Mouse (Mus musculus) gastrocnemius, postnatal 4 days (tissue): ENCODE data around the gene Dnajc6. TPM values are rescaled to one million over a fixed set of nuclear protein-coding genes. Genes with fewer than 3 reads are reported as not detected.

Experiments
- DNase-seq, 2 experiments: peaks; one replicate each; pipeline ENCODE4 v3.0.0; 2021 to 2022; ENCODE audit warnings: low spot score in 2 of 2, mixed read lengths in 2 of 2
- total RNA-seq, 2 experiments: library from RNA; stranded (reverse); gene quantifications; 2 replicates each; pipeline ENCODE4 v1.2.3; 2021

The Dnajc6 gene
- total RNA-seq, 2 experiments from 2014 or later, result 0.81 to 1.1 TPM

DNA sequence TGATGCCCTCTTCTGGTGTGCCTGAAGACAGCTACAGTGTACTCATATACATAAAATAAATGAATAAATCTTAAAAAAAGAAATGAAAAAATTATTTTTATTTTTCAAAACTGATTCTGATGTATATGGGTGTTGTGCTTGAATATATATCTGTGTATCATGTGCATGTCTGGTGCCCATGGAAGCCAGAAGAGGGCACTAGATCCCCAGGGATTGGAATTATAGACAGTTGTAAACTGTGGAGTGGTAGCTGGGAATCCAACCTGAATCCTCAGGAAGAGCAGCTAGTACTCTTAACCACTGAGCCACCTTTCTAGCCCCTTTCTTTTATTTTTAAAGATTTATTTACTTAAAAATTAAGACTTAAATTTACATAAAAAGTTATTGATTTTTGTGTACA is 9.9 kb downstream of the Dnajc6 start:
- no peak for DNase-seq

DNA sequence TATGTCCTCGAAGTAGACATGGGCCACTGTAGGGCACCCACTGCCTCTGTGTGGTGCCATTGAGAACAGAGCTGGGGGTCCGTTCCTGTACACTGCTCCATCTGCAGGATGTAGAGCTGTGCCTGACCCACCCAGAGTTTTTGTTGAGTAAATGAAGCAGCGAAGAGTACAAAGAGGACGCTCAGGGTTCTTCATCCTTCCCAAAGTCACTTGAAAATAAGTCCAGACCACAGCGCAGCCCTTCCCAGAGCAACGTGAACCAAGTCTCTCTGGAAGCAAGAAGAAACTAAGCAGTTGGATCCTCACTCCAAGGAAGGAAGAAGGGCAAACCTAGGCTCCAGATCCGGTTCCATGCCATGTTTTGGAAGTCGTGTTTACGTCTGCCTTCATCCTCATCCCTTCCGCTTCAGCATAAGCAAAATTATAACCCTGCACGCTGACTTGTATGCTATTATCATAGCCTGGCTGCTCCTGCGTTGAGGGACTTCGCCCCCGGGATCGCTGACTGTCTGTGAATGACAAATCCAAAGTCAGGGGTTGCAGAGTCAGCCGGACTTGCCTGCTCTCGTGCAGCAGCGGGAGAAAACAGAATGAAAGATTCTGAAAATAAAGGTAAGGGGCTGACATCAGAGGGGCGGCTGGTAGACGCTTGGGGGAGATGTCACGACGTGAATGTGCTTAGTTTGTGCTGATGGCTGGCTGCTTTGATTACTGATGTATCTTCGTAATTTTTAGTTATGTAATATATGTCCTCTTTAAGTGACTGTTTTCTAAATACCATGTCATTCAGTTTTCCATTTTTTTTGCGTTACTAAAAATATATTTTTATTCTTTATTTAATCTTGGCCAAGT is 11.3 kb downstream of the Dnajc6 start:
- no peak for DNase-seq

DNA sequence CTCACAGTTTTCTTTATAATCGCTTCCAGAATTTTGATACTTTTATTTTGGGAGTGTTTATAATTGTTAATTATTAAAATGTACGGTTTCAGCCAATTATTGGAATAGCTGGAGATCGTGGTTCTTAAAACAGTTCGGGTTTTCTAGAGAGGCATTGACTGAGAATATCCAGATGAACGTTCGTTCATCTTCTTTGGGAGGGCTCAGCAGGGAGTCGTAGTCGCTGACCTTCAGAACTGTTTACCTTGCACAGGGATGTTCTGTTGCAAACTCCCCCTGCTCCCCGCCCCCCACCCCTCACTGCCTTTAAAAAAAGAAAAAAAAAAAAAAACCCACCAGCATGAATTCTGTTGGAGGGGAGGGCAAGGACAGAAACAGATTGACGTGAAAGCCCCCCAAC is 12.0 kb downstream of the Dnajc6 start:
- no peak for DNase-seq

DNA sequence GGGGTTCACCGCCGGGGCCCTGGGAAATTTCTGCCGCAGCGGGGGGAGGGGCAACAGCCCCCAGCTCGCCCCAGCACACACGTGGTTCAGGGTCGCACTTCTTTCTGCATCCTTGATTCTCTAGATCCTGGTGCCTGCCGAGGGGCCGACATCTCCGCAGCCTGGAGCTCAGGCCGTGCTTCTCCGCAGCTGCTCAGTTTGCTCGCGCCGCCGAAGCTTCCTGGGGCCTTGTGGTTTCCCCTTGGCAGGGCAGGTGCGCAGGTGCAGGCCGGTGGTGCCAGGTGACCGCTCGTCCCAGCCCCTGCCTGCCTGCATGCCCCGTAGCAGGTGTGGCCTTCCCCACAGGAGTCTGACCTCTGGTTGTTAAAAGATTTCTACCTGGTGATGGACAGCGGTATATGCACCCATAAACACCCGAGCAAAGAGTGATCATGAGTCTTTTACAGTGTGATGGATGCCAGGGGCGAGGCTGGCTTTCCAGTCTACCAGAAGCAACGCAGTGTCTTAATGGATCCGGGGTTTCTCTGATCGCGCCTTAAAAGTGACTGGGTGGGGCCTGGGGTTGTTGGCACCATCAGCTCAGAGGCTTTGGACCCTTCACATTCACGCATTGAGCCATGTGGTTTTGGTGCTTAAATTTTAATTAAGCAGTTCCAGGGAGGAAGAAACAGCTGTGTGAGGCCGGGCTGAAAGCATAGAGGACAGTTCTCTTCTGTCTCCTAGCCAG is 12.6 kb downstream of the Dnajc6 start:
- no peak for DNase-seq

DNA sequence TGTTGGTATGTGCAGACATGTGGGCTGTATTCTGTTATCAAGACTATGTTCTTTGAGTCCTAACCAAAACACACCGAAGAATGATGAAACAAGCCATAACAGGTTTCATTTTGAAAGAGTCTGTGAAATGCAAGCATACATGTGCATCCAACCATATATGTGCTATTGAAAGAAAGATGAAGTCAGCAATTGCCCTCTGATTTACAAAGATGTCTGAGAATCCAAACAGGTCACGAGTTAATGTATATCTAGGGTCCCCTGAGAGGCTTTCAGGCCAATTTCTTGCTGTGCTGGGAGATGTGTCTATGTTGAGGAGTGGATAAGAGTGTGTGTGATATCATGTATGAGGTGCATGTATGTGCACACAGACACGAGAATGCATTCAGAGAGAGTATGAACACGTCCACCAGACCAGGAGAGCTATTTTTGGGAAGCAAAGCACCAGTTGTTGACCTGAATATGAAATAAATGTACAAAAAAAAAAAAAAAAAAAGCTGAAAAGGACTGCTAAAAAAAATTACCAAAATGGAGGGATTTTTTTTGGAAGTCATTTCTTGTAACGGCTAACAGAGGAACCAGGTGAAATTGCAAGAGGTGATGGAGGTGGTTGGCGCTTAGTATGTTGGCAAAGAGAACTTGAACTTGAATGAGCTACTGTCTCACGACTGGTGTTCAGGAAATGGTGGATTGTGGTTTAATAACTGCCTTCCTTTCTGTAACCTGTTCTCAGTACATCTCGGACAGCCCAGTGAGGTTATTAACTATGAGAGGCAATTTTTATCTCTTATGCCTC is 13.9 kb downstream of the Dnajc6 start:
- no peak for DNase-seq

DNA sequence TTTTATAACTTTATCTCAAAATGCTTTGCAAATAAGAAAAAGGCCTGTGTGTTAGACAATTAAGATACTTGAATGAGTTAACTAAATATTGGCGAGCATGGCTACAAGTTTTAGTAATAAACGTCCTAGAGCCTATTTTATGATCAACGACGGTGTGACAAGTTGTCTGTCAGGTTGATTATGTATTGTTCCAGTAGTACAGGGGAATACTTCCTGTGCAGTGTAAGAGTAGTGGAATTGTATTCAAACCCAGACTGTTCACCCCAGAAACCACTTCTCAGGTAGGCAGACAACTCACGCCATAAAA is 14.4 kb downstream of the Dnajc6 start:
- no peak for DNase-seq

DNA sequence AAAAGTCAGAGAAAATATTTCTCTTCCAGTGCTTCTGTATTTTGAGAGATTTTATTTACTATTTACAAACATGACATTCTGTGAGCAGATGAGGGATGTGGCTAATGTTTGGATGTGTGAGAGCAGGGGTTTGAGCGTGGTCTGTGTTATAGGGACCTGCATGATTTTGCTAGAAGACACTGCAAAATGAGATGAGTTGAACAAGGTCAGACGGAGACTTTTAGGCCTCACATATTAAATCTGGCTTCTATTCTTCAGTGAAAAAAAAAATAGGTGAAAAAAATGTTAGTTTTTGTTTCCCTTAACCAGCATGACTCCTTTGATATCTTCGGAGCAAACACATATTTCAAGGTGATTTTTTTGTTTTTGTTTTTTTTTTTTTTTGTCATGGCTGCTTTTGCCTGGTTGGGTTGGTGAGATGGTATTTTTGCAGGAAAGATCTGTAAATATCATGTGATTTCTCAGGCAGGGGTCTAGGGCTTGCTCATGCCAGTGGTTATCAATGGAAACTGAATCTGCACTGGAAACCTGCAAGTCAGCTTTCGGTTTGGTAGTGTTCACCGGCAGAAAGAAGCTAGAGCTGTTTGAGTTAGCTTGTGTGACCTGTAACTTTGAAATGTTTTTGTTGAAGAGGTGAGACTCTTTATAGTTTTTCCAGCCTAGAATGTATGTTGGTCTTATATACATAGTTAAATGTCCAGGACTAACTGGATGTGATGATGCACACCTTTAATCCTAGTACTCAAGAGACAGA is 15.5 kb downstream of the Dnajc6 start:
- no peak for DNase-seq

DNA sequence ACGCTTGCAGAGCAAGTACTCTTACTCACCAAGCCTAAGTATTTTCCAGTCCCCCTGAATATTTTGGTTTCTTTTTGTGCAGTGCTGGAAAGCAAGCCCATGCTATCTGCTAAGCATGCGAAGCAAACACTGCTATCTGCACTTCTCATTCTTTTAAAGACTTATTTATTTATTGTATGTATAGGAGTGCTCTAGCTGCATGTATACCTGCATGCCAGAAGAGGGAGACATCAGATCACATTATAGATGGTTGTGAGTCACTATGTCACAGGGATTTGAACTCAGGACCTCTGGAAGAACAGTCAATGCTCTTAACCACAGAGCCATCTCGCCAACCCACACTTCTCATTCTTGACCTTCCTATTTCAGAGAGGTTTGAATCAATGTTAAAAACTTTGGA is 16.8 kb downstream of the Dnajc6 start:
- DNase-seq, result no peak

DNA sequence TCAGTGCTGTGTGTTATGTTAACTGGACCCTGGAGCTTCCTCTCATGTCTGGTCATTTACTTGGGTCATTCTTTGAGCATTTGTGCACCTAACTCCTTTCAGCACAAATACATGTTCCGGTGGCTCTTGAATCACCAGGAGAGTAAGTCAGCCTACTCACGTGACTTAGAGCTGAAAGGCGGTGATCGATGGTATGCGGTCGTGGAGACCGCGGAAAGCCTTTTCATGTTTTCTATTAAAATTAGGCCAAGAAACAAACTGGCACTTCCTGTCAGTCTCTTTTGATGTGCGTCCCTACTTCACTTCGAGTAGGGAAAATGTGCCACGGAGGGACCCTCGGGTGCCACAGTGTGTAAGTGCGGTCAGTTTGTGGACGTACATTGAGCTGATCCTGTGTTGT is 19.4 kb downstream of the Dnajc6 start:
- no peak for DNase-seq

DNA sequence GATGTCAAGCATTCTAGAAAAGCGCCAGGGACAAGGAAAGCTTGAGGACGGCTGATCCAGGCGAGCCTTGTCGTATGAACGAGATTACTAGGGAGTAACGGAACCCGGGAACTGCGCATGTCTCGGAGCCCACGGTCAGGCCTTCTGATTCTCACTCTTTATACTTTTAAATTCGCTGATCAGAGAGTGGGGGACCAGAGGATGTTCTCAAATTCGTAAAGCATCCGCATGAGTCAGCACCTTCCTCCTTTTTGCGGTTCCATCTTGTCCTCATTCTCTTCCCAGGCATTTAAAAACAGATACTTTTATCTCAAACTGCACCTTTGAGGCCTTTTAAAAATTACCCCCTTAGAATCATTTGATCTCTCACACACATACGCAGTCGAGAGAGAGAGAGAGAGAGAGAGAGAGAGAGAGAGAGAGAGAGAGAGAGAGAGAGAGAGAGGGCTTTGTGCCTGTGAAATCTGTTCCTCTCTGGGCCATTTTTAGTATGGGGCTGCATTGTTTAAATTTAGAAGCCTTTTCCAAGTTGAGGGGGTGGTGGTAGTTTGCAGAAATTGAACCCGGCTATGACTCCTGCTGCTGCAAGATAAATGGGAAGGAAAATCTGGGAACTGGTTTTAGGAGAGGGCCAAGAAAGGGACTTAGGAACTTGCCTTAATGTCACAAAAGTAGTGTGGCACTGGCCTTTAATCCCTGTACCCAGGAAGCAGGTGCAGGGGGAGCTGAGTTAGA is 20.2 kb downstream of the Dnajc6 start:
- DNase-seq, result no peak

DNA sequence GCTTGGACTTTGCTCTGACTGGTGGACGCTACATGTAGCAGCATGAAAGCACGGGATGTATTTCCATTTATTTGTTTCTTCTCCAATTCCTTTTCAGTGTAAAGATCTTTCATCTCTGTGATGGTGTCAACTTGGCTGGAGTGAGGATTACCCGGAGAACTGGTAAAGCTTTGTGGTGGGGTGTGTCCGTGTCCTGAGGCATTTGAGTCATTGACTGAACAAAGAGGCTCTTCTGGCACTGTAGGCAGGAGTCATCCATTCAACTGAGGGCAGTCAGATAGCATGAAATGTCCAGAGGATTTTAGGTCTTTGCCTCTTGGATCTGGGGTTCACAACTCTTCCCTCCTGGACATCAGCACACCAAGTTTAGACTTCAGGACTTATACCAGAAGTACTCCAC is 35.5 kb downstream of the Dnajc6 start:
- no peak for DNase-seq

DNA sequence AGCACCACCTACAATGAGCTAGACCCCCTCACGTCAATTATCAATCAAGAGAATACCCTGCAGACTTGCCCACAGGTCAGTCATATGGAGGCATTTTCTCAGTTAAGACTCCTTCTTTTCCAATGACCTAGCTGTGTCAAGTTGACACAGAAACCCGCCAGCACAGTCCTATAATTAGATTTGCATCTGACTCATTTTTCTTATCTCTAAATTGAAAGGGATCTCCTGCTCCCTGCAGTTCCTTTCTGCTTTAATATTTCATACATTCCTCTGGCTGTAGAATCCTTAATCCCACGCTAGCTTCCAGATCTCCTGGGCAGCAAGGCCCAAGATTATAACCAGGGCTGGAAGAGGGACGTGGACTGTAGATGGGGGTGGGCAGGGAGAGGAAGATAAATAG is 44.1 kb downstream of the Dnajc6 start:
- no peak for DNase-seq

DNA sequence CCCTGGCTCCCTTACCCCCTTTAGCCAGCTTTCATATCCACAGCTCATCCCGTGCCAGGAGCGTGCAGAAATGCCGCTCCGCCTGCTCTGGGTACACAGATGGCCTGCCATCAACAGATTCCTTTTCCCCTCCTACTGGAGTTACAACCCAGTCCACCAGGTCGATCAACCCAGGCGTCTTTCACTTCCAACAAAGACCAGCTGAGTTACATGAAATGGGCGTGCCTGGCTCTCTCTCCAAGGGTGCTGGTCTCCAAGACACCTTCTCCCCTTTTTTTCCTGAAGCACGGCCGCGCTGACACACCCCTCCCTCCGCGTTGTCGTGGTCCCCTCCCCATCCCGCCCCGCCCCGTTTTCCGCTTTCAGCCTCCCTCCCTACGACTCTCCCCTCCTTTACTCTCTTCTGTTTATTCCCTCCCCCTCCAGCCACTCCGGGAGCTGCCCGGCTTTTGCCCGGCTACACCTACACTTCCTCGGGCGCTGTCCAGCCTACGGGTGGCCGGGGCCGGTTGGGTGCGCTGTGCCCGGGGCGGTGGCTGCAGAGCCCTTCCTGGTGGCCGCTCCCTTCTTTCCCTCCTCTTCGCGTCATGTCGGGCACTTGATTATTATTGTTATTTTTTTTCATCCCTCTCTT is 53.6 kb downstream of the Dnajc6 start:
- DNase-seq, result peak in 1 of 2 experiments; percentile 19

DNA sequence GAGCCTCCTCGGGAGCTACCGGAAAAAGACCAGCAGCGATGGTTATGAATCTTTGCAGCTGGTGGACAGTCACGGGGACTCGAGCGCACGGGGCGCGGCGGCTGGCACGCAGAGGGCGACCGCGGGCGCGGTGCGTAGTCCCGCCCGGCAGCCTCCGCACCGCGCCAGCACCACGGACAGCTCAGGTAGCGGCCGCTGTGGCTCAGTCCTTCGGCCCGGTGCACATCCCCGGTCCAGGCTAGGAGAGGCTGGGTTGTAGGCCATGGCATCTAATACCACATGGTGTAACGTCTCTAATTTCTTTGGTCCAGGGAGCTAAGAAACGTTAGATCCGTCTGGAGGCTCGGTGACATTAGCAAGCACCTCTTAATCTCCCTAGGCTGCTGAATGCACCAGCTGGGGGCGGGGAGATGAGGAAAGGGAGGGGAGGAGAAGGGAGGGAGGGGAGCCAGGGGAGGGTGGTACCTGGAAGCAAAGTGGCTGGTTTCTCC is 54.3 kb downstream of the Dnajc6 start:
- peak in 1 of 2 experiments; percentile 53 for DNase-seq

DNA sequence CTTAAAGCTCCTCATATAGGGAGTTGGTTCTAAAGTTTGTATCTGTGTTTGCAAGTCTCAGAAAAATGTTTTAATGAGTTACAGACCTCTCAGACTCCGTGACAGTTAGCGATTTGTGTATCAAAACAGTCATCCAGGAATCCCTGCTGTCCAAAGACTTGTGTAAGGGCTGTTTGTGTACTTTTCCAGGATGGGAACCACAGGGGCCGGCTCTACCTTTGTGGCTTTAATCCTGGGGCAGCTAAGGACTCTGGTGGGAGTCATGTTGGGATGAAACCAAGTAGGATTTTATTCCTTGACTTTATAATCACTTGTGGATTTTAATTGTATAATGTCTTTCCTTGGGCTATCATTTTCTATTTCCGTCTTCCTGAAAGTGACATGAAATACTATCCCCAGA is 55.0 kb downstream of the Dnajc6 start:
- DNase-seq, result no peak

DNA sequence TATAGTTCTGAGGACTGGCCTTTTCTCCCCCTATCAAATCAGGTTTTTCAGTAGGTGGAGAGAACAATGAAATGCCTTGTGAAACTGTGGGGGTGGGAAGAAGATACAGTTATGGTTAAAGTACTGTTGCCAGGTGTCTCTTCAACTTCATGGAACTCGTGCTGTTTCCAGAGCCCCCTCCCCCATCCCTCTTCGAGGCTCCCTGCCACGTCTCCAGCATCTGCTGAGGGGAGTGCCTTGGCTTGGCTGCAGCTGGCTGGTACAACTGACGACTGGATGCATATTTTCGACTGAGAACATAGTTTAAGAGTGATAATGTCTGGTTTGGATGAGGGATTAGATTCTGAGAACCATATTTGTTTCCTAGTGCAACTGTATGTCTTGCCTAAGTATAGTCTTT is 55.9 kb downstream of the Dnajc6 start:
- no peak for DNase-seq

DNA sequence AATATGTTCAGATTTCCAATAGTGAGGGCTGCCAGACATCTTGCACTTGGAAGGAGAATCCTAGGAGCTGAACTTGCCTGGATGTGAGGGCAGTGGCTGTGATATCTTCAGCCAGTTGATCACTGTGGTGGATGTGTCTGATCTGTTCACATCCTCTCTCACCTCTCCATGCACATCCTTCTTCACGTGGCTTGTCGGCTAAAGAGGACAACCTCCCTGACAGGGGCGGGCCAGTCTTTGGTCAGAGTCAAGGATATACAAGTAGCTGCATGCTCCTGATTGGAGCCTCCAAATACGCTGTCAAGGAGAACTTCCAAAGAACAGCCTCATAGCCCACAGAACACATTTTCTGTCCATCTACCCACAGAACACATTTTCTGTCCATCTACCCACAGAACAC is 58.6 kb downstream of the Dnajc6 start:
- DNase-seq, result no peak

DNA sequence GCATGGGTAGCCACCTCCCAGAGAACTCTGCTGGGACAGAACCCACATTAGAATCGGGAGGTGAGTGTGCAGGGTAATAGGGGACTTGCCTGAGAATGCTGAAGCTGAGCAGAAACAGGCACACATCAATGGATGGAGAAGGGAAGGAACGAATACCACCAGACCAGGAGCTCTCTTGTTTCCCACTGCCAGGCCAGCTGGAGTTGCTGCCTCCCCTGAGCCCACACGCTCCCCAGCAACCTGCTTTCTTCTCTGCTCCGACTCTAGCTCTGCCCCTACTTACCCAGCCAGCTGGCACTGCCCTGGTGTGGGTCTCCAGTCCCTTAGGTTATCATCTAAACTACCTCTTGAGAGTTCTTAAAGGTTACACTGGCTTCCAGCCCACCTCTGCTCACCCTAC is 63.7 kb downstream of the Dnajc6 start:
- DNase-seq, result no peak

DNA sequence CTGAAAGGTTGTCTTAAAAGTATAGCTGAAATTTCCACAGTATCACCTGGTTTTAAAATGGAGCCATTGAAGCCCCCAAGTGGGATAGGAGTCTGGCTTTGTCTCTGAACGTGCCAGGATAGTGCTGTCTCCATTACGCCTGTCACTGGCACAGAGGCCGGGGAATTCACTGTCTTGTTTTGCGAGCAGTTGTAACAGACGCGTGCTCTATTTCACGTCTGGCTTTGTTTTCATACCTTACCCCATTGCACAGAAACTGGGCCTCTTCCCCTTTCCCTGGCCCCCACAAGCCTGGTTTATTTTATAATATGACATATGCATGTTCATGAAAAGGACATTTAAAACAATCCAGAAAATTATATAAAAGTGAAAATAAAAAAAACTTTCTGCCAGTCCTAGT is 66.4 kb downstream of the Dnajc6 start:
- no peak for DNase-seq

DNA sequence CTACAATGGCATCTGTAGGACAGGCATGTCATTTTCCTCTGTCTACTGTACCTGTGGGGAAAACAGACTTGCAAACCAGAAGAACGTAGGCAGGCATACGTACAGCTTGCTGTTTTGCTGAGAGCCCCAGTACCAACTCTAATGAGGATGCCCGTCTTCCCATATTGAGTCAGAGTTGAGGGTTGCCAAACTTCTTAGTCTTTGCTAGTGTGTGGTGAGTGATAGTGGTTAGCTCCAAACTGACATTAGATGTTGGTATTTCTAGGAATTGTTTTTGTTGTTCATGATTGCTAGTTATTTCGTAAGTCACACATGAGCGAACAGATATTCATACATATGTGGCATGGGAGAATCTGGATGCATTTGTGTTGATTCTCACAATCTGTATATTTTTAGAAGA is 67.2 kb downstream of the Dnajc6 start:
- no peak for DNase-seq
